Mouse (Mus musculus) liver, adult 2 months (tissue): ENCODE data around the gene Kdm6a.

Experiments
- CTCF ChIP-seq: fragments of 200-500 bp; IDR thresholded peaks from 2 replicates; pipeline ENCODE4 v1.5.1; 2011; ENCODE audit warnings: low read depth, low read length, control low read depth
- POLR2A ChIP-seq: fragments of 200-500 bp; IDR thresholded peaks from 2 replicates; pipeline ENCODE4 v1.6.1; 2011; ENCODE audit warnings: low read length, control low read depth; ENCODE audit not compliant: insufficient read depth; ENCODE audit errors: extremely low read depth

DNA sequence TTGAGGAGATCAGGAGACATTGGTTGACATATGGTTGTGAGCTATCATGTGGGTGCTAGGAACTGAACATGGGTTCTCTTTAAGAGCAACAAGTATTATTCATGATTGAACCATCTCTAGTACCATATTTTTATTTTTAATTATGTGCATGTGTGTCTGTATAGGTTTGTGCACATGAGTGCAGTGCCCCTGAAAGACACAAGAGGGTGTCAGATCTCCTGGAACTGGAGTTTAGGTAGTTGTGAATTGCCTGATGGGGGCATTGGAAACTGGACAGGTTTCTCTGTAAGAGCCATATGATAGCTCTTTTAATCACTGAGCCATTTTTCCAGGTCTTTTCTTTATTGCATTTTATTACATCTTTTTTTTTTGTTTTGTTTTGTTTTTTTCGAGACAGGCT is 6.6 kb downstream of the Kdm6a start:
- TF ChIP-seq POLR2A, result no peak
- TF ChIP-seq CTCF, result no peak
